Mouse (Mus musculus) lung, adult 2 months (tissue): Measurements from ENCODE around the gene Tmtc2. TPM values are rescaled to one million over a fixed set of nuclear protein-coding genes. Genes with fewer than 3 reads are reported as not detected.

Experiments used
- DNase-seq: peaks from one replicate; pipeline ENCODE4 v3.0.0; 2022
- H3K4me1 ChIP-seq: fragments of 200-500 bp; 2 replicates; pipeline ENCODE4 v1.6.1; 2011; ENCODE audit warnings: low read length; ENCODE audit not compliant: control insufficient read depth, insufficient read depth
- H3K4me3 ChIP-seq: fragments of 200-500 bp; replicated peaks from 2 replicates; pipeline ENCODE3; 2011; ENCODE audit warnings: low read depth, mild to moderate bottlenecking, control low read depth, low read length; ENCODE audit errors: extremely low read depth
- CTCF ChIP-seq: fragments of 200-500 bp; IDR thresholded peaks from 2 replicates; pipeline ENCODE4 v1.5.1; 2011; ENCODE audit warnings: mild to moderate bottlenecking, low read length, control low read depth; ENCODE audit not compliant: insufficient read depth
- POLR2A ChIP-seq: fragments of 200-500 bp; IDR thresholded peaks from 2 replicates; pipeline ENCODE4 v1.6.1; 2011; ENCODE audit warnings: low read depth, mild to moderate bottlenecking, control low read depth, low read length, borderline replicate concordance; ENCODE audit errors: extremely low read depth
- WGBS: fragments of 180-500 bp; shearing (Covaris S2); methylation state at CpG from one replicate; pipeline ENCODE4 v1.1.7; 2018; 5-methylcytosine and 5-hydroxymethylcytosine counted together
- polyA plus RNA-seq: library from polyadenylated mRNA; depleted of rRNA; stranded (reverse); fragments of >200 nt; gene quantifications from 2 replicates; pipeline ENCODE4 v1.2.3, GENCODE M21; 2012

Gene Tmtc2
- polyA plus RNA-seq, 1 experiment: 17.7 TPM

- 39% methylated on average over 3 of the region's 3 CpGs for WGBS
- TF ChIP-seq CTCF: no peak
- H3K4me1 ChIP-seq: 0 out of 2 replicates have a peak, but pooled peaks cover 3% of the 10 kb centered on the region
- no peak for DNase-seq
- H3K4me3 ChIP-seq: no peak overlapping the region
These were observed 66.1 kb downstream of the Tmtc2 start for GRCm38 (mm10) chr10:105507982-105508786.

DNA sequence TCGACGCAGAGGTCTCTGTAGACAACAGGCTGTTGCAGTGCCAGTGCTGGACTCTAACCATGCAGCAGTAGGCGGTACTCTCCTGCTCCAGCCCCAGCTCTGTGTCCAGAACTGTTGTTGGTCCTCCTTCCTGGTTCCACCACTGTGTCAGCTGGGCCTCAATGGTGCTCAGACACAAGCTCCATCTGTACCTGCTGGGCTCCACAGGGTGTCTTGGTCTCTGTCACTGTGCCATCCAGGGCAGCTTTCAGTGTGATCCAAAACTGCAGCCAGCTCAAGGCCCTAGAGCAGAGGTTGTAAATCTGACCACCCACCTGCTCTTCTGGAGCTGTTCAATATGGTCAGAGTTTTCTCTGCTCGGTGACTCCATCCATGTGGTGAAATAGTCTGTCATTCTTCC, 68.2 kb downstream of the Tmtc2 start:
- WGBS: 87% methylated on average over 4 of the region's 4 CpGs
- H3K4me1 ChIP-seq: 0 out of 2 replicates have a peak, but pooled peaks cover 3% of the 10 kb centered on the region
- H3K4me3 ChIP-seq: no peak overlapping the region
- no peak for TF ChIP-seq CTCF
- TF ChIP-seq POLR2A: no peak
- no peak for DNase-seq

GRCm38 (mm10) chr10:105504472-105504871, 69.8 kb downstream of the Tmtc2 start:
- DNase-seq: no peak
- Histone ChIP-seq H3K4me1 (peaks cover 11% of the 10 kb centered on the region), H3K4me3 (no peak overlapping the region)
- WGBS: 83% methylated on average over 2 of the region's 2 CpGs
- TF ChIP-seq POLR2A: no peak
- TF ChIP-seq CTCF: no peak

DNA sequence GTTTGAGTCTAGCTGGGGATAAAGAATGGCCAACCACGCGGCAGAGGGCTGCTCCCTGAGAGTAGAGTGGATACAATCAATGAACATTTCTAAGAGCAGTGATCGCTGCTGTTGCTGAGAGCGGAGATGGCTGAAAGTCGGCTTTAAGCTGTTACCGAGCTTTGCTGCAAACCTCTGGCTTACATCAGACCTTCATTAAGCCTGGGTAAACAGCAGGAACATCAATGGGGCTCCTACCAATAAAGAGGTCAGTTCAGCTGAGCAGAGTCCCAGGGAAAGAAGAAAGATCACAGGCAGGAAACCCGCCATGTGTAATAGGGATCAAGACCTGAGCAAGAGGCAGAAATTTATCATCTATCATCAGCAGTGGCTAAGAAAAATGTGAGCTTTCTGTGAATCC, 72.5 kb downstream of the Tmtc2 start:
- Histone ChIP-seq H3K4me1 (peaks cover 12% of the 10 kb centered on the region), H3K4me3 (no peak overlapping the region)
- TF ChIP-seq CTCF: no peak
- TF ChIP-seq POLR2A: no peak
- no peak for DNase-seq
- WGBS: 89% methylated on average over 7 of the region's 7 CpGs

DNA sequence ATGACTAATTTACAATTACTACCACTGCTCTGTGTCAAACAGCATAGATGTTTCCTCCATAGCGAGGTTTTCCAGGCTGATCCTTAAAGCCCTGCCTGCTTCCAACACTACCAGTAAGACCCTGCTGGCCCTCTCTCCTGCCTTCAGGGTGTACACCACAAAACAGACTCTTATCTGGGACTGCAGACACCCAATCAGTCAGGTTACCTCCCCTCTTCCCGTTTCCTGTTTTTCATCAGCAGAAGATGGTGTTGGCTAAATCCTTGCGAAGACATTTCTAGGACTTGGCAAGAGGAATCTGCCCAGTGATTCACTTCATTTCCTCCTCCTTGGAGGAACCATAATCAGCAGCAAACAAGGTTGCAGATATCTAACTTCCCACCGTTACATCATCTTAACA, 73.8 kb downstream of the Tmtc2 start:
- WGBS: 37% methylated on average over 4 of the region's 4 CpGs
- TF ChIP-seq CTCF (no peak), POLR2A (no peak)
- DNase-seq: no peak
- Histone ChIP-seq H3K4me3 (no peak overlapping the region), H3K4me1 (peaks cover 12% of the 10 kb centered on the region)

DNA sequence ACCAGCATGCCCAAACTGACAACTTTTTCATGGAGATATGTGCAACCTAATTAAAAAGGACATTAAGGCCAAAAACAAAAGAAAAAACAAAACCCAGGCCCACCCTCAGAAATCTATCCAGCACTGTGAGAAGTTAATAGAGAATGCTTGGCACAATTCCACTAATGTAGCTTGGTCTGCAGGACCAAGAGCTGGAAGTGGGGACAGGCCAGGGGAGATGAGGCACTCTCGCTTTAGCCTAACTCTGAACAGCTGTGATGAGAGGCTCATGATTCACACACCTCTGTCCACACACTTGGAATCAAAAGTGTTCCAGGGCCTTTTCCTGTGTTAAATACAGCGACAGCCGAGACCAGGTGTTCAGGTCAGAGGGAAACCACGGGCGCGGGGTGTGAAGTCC, 79.0 kb downstream of the Tmtc2 start:
- DNase-seq: no peak
- TF ChIP-seq CTCF (no peak), POLR2A (no peak)
- Histone ChIP-seq H3K4me3 (no peak overlapping the region), H3K4me1 (peaks cover 13% of the 10 kb centered on the region)
- 70% methylated on average over 6 of the region's 6 CpGs for WGBS

DNA sequence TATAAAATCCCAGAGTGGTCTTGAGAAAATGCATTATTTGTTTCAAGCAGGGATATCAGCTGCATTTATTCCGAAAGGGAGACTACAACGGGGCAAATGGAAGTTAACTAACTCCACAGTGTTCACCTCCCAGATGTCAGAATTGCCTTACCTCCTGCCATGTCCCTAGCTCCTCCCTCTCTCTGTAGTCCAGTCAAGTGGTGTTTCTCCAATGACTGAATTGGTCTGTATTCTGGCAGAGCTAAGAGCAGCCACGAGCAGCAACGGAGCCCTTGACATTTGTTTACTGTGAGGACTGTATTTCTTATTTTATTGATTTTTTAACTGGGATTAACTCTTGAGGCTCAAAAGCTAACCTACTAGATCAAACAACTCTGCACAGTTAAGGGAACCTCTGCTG, 81.8 kb downstream of the Tmtc2 start:
- DNase-seq: no peak
- 39% methylated on average over 4 of the region's 4 CpGs for WGBS

DNA sequence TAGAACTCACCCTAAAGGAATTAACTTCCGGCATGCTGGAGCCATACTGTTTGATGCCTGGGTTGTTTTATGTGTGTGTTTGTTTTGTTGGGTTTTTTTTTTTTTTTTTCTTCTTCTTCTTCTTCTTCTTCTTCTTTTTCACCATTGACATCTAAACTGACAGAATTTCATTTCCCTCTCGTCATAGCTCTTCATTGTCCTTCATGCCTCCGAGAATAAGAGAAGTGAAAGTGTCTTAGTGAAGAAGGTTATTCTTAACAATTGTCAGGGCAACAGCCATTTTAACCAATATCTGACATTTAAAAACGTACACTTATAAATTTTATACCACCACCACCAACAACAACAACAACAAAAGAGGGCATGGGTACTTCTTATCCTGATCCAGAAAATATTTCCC, 83.5 kb downstream of the Tmtc2 start:
- WGBS: 84% methylated on average over 4 of the region's 4 CpGs
- H3K4me1 ChIP-seq: peaks cover 2% of the 10 kb centered on the region; the same call in 1 of the 2 replicates
- TF ChIP-seq POLR2A (no peak), CTCF (no peak)

More for the DNA sequence above, 81.8 kb downstream of the Tmtc2 start:
- Histone ChIP-seq H3K4me1 (peaks cover 2% of the 10 kb centered on the region; the same call in 1 of the 2 replicates), H3K4me3 (no peak overlapping the region)
- TF ChIP-seq POLR2A (no peak), CTCF (no peak)

DNA sequence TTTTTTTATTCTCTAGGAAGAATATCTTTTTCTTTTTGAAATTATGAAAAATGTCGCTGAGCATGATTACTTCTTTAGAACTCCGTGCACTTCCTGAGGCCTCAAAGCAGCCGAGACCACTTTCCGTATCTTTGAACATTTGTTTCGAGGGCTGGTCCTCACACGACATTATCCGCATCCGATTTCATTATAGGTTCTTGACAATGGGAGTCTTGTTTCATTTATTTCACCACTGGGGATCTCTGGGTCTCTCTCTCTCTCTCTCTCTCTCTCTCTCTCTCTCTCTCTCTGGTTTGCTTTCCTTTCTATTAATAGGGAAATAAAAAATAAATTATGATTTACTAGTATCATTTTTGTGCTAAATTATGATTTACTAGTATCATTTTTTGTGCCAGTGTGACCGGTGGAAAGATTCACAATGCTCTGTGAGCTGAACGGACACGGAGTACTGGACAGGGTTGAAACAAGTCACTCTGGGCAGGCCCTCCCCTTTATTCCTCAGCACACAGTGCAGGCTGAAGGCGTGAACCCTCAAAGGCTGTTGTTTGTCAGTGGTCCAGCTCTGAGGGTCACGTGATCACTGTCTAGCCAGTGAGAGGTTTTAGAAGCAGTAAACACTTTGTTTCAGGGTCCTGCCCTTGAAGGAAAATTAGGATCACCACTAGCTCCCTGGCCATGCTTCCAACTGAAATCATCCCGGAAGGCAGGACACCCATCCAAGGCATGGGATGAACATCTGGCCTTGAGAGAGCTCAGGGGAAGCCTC, 84.1 kb downstream of the Tmtc2 start:
- Histone ChIP-seq H3K4me1 (peaks cover under 1% of the 10 kb centered on the region; the same call in 1 of the 2 replicates), H3K4me3 (no peak overlapping the region)
- WGBS: 85% methylated on average over 14 of the region's 14 CpGs
- no peak for DNase-seq
- TF ChIP-seq CTCF (no peak), POLR2A (no peak)

More for the DNA sequence above, 83.5 kb downstream of the Tmtc2 start:
- DNase-seq: no peak
- H3K4me3 ChIP-seq: no peak overlapping the region

- TF ChIP-seq POLR2A: no peak
- Histone ChIP-seq H3K4me3 (no peak overlapping the region), H3K4me1 (no peaks in the 10 kb centered on the region)
- DNase-seq: no peak
- WGBS: 74% methylated on average over 4 of the region's 4 CpGs
These were observed 87.3 kb downstream of the Tmtc2 start for GRCm38 (mm10) chr10:105486977-105487376.
